Mouse (Mus musculus): ENCODE results near the gene Bace1. TPM values are rescaled to one million over a fixed set of nuclear protein-coding genes. Genes with fewer than 3 reads are reported as not detected.

Gene Bace1
- polyA plus RNA-seq (2012; rRNA removed): 25.3 and 31.7 TPM in 2 replicates

DNA sequence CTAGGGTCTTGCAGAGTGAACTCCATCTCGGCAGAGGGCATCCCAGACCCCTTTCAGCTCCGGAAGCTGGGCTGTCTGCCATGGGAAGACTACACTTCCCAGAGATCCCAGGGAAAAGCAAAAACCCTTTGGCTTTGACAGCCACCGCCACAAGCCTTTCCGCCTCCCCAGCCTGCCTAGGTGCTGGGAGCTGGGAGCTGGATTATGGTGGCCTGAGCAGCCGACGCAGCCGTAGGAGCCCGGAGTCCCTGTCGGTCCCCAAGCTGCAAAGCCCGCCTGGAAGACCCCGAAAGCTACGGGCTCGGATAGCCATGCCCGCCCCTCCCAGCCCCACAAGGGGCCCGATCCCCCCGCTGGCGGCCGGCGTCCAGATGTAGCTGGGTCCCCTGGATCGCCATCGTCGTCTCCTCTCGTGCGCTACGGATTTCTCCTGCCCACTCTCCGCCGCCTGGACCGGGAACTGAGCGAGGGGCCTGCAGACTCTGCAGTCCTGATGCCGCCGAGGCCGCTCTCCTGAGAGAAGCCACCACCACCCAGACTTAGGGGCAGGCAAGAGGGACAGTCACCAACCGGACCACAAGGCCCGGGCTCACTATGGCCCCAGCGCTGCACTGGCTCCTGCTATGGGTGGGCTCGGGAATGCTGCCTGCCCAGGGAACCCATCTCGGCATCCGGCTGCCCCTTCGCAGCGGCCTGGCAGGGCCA lies at the start of gene Bace1:
TSS of gene Bace1 (plus strand) at position 147 of the 705 bp plus-strand sequence.
- peak; percentile 60 for DNase-seq (ENCODE audit: low spot score)

DNA sequence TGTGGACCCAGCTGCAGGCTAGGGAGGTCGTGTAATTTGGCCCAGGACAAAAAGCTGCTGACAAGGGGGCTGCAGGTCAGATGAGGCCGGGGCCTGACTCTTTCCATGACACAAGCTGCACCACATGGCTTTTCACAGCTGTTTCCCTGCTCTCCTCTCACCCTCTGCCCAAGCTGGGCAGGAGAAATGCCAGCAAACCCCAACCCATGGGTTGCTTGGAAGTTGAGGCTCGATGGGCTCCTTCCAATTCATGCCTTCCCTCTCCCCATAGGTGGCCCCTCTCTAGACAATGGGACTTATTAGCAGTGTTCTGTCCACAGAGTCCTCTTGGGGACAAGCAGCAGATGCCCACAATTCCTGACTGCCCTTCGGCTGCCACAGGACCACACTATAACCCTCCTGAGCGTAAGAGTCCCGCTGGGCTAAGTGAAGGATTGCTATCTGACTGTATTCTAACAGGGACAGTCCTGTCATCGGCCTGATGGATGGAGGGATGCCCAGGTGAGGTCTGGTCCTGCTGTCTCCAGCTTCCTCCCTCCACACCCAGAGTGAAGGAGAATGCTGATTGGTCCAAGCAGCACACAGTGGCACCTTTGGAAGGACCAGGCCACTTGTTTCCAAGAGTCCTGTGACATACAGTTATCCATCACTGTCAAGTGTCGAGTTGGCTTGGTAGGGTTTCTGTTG lies 46.8 kb upstream of the Bace1 start:
- no peak for DNase-seq (ENCODE audit: low spot score)

- no peak for DNase-seq (ENCODE audit: low spot score)
These were observed 46.1 kb upstream of the Bace1 start for GRCm38 (mm10) chr9:45792235-45792634.

GRCm38 (mm10) chr9:45793697-45794096 lies 44.7 kb upstream of the Bace1 start:
- no peak for DNase-seq (ENCODE audit: low spot score)

DNA sequence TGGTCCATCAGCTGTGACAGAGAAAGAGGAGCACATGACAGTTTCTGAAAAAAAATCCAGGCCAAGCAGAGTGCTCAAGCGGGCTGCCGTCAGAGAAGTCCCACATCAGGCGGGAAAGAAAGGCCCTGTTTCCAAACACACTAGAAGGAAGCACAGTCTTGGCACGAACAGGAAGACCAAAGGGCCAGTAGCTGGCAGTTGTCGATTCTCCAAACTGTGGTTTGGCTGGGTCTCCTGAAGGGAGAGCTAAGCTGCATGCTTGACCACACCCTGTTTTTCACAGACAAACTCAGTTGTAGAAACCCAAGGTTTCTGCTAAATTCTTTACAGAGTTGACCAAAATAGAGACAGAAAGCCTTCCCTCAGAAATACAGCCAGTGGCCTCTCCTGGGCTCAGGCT lies 42.7 kb upstream of the Bace1 start:
- no peak for DNase-seq (ENCODE audit: low spot score)

DNA sequence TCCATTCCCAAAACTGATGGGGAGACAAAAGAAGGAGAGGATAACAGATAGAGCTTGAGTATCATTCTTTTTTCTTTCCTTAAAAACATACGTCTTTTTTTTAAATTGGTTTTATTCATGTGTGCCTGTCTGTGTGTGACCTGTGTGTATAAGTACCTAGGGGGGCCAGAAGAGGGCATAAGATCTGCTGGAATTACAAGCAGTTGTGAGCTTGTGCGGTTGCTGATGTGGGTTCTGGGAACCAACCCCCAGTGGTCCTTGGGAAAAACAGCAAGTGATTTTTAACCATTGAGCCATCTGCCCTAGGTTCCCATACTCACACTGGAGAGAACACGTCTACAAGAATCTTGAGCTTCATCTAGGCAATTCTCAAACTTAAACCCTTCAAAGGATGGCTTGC lies 41.1 kb upstream of the Bace1 start:
- no peak for DNase-seq (ENCODE audit: low spot score)

- no peak for DNase-seq (ENCODE audit: low spot score)
These were observed 39.8 kb upstream of the Bace1 start for GRCm38 (mm10) chr9:45798467-45799164.

- DNase-seq (ENCODE audit: low spot score): no peak
These were observed 39.0 kb upstream of the Bace1 start for GRCm38 (mm10) chr9:45799402-45799801.

GRCm38 (mm10) chr9:45803070-45803774 lies 35.2 kb upstream of the Bace1 start:
- no peak for DNase-seq (ENCODE audit: low spot score)

DNA sequence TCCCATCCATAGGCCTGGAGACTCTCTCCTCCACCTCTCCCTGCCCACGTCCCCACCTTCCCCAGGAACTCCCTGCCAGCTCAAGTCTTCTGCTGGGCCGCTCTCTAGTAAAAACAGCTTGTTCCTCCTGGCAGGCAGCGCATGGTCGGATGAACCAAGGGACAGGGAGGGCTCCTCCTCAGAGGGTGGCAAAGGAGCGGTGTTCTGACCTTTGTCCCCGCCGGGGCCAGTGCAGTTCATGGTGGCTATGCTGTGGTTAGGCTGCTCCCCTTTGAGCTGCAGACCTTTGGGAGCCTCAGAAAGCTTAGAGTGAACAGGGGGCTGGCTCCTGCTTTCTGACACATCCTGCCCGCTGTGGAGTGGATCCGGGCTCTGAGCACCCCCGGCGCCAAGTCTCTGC lies 31.5 kb upstream of the Bace1 start:
- DNase-seq (ENCODE audit: low spot score): no peak

GRCm38 (mm10) chr9:45807337-45807736 lies 31.0 kb upstream of the Bace1 start:
- DNase-seq (ENCODE audit: low spot score): no peak

DNA sequence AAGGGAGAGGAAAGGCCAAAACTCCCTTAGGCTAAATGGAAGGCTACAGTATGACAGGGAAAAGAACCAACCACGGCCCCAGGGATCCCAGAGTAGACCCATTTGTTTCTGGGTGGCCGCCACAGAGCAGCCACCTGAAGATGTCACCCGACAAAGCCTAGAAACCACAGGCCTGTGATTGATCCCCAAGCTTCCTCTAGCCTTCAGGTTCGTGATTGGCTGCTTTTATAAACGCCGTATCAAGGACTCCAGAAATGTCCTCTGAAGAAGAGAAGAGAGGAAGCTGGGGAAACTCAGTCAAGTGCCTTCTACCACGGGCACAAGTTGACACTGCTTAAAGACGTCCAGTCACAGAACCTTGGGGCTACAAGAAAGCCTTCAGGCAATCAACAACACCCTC lies 30.6 kb upstream of the Bace1 start:
- DNase-seq (ENCODE audit: low spot score): no peak

DNA sequence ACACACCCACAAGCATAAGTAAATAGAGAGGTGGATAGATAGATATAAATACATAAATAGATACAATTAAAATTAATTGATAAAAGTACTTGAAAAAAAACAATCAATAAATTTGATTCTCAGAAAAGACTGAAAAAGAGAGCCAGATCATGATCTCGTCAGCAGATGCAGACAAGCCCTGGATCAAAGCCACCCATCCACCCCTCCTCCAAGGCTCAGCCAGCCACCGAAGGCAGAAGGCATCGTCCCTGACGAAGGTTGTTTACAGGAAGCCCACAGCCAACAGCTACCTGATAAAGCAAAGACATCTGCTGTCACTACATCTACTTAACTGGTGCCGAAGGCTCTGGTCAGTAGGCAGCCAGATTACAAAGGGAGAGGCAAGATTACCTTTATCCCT lies 26.4 kb upstream of the Bace1 start:
- no peak for DNase-seq (ENCODE audit: low spot score)

- no peak for DNase-seq (ENCODE audit: low spot score)
These were observed 23.3 kb upstream of the Bace1 start for GRCm38 (mm10) chr9:45815113-45815512.

- DNase-seq (ENCODE audit: low spot score): no peak
These were observed 22.9 kb upstream of the Bace1 start for GRCm38 (mm10) chr9:45815525-45815924.

DNA sequence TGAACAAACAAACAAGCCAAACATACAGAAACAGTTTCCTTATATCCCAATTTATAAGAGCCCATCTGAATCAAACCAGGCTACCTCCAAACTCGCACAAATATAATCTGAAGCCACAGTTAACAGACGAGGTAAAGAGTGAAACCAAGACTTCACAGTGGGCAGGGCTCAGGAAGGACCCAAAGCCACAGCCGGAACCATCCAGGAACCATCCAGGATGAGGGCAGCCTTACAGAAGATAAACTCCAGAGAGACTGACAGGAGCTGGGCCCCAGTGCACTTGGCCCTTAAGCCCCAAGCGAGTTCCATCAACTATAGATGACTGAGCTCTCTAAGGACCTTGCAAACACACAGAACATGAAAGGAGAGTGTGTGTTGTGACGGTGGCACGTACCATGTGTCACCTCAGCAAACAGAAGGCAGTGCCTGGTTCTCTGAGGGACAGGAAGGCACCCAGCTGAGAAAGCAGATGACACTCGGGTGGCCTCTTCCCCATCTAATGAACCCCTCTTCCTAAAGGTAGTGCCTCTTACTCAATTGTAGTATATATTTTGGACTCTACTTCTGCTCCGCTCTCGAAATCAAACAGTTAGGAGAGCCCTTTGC lies 19.9 kb upstream of the Bace1 start:
- no peak for DNase-seq (ENCODE audit: low spot score)

DNA sequence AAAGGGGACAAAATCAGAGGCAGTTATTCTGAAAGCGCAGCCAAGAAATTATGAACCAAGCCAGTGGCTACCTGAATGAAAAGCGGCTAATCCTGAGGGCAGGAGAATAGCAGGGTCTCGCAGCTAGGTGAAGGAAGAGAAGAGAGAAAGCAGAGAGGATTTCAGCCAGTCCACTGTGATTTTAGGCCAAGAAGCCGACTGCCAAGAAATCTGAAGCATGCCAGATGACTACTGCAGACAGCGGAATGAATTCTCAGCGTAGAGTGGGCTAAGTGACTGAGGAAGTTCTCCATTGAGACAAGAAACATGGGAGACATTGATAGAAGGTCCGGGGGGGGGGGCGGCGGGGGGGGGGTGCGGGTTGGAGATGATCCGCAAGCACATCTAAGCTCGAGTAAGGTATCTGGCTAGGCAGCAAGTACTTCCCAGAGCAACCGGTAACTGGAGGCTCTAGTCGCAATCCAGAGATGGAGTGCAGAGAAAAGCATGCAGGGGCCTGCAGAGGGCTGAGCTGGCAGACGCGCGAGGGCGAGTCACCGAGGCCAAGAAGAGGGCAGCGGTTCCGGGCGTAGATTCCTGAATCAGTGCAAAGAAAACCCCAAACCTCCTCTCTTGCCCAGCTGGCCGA lies 10.6 kb upstream of the Bace1 start:
- DNase-seq (ENCODE audit: low spot score): peak; percentile 55

DNA sequence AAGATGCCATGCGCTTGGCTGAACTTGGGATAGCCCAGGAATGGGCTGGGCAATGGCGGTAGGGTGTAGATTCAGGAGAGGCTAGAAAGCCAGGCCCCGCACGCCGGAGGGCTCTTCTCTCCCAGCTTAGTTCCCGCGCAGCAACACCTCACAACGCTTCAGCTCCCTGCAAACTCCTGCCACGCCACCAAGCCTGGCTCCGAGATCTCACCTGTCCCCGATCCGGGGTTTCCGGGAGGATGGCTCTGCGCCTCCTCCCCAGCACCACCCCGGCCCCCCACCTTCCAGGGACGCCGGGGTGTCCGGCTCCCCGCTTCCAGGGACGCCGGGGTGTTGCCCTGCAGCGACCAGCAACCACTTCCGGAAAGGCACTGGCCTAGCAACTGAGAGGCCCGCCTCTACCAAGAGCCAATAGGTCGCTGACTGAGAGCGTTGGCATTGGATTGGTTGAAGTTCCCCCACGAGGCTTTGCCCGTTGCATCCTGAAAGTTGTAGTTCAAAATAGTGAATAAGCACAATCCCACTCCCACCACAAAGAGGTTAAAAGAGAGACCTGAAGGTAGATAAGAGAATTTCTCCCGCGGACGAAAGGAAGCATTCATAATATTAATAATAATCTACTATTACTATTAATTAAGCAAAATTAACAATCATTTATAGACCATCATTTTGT lies 10.0 kb upstream of the Bace1 start, which contains the start of gene Cep164:
TSS of gene Cep164 (minus strand) at position 401 of the 673 bp plus-strand sequence.
- DNase-seq (ENCODE audit: low spot score): peak; percentile 67

GRCm38 (mm10) chr9:45829107-45829506 lies 9.3 kb upstream of the Bace1 start:
- DNase-seq (ENCODE audit: low spot score): no peak

- DNase-seq (ENCODE audit: low spot score): no peak
These were observed 5.5 kb upstream of the Bace1 start for GRCm38 (mm10) chr9:45832898-45833297.

- no peak for DNase-seq (ENCODE audit: low spot score)
These were observed 4.9 kb upstream of the Bace1 start for GRCm38 (mm10) chr9:45833461-45833860.

All from urinary bladder, adult 2 months (tissue).